Mouse (Mus musculus): ENCODE measurements around the gene Tspan4. TPM values are rescaled to one million over a fixed set of nuclear protein-coding genes. Genes with fewer than 3 reads are reported as not detected.

Tspan4 gene
- 15.7 and 16.1 TPM in 2 replicates for polyA plus RNA-seq (2012; rRNA removed)

- WGBS, result under 1% methylated on average over 86 of the region's 87 CpGs
- H3K27me3 ChIP-seq (ENCODE audit: control insufficient read depth, insufficient read depth, low read length), result no peaks in the 10 kb centered on the region
- H3K36me3 ChIP-seq (ENCODE audit: control insufficient read depth, insufficient read depth, low read length), result peaks cover 21% of the 10 kb centered on the region
- peak within 1 kb of the TSS; percentile 72 for H3K27ac ChIP-seq (ENCODE audit: insufficient read depth, low read depth, low read length)
- no peak for TF ChIP-seq CTCF (IDR thresholded peaks at IDR 0.05; ENCODE audit: extremely low read depth, insufficient read length, insufficient replicate concordance, low read depth, low read length)
- peak; percentile 68 for TF ChIP-seq POLR2A (IDR thresholded peaks at IDR 0.05; ENCODE audit: low read depth, low read length)
- H3K4me3 ChIP-seq (ENCODE audit: low read depth, low read length), result peak within 1 kb of the TSS; percentile 89
- H3K4me1 ChIP-seq (ENCODE audit: control insufficient read depth, insufficient read depth, insufficient read length, low read length), result peaks cover 22% of the 10 kb centered on the region
Measured at GRCm38 (mm10) chr7:141475011-141475804, at the start of gene Tspan4, which contains the start of gene Polr2l. Gene Tspan4 (plus strand): TSS chr7:141475240. Gene Polr2l (minus strand): TSS chr7:141475132.

GRCm38 (mm10) chr7:141426948-141427730, 47.9 kb upstream of the Tspan4 start:
- WGBS, result 74% methylated on average over 12 of the region's 12 CpGs
- Histone ChIP-seq H3K4me1 (ENCODE audit: control insufficient read depth, insufficient read depth, insufficient read length, low read length) (peaks cover 10% of the 10 kb centered on the region), H3K27ac (ENCODE audit: insufficient read depth, low read depth, low read length) (no peak overlapping the region), H3K4me3 (ENCODE audit: low read depth, low read length) (no peak overlapping the region), H3K36me3 (ENCODE audit: control insufficient read depth, insufficient read depth, low read length) (peaks cover 19% of the 10 kb centered on the region), H3K27me3 (ENCODE audit: control insufficient read depth, insufficient read depth, low read length) (no peaks in the 10 kb centered on the region)
- TF ChIP-seq CTCF (IDR thresholded peaks at IDR 0.05; ENCODE audit: extremely low read depth, insufficient read length, insufficient replicate concordance, low read depth, low read length) (no peak), POLR2A (IDR thresholded peaks at IDR 0.05; ENCODE audit: low read depth, low read length) (no peak)

- Histone ChIP-seq H3K4me3 (ENCODE audit: low read depth, low read length) (no peak overlapping the region), H3K4me1 (ENCODE audit: control insufficient read depth, insufficient read depth, insufficient read length, low read length) (peaks cover 11% of the 10 kb centered on the region), H3K27me3 (ENCODE audit: control insufficient read depth, insufficient read depth, low read length) (no peaks in the 10 kb centered on the region), H3K36me3 (ENCODE audit: control insufficient read depth, insufficient read depth, low read length) (peaks cover 34% of the 10 kb centered on the region), H3K27ac (ENCODE audit: insufficient read depth, low read depth, low read length) (no peak overlapping the region)
- WGBS, result 66% methylated on average over 5 of the region's 5 CpGs
- TF ChIP-seq POLR2A (IDR thresholded peaks at IDR 0.05; ENCODE audit: low read depth, low read length) (no peak), CTCF (IDR thresholded peaks at IDR 0.05; ENCODE audit: extremely low read depth, insufficient read length, insufficient replicate concordance, low read depth, low read length) (no peak)
Measured at GRCm38 (mm10) chr7:141428701-141429100, 46.3 kb upstream of the Tspan4 start.

GRCm38 (mm10) chr7:141429310-141429709, 45.7 kb upstream of the Tspan4 start, which contains the start of gene Cend1:
Gene Cend1 (minus strand): TSS chr7:141429491.
- Histone ChIP-seq H3K27me3 (ENCODE audit: control insufficient read depth, insufficient read depth, low read length) (no peaks in the 10 kb centered on the region), H3K4me1 (ENCODE audit: control insufficient read depth, insufficient read depth, insufficient read length, low read length) (peaks cover 16% of the 10 kb centered on the region), H3K36me3 (ENCODE audit: control insufficient read depth, insufficient read depth, low read length) (peaks cover 38% of the 10 kb centered on the region), H3K4me3 (ENCODE audit: low read depth, low read length) (no peak within 1 kb of the TSS), H3K27ac (ENCODE audit: insufficient read depth, low read depth, low read length) (no peak within 1 kb of the TSS)
- TF ChIP-seq CTCF (IDR thresholded peaks at IDR 0.05; ENCODE audit: extremely low read depth, insufficient read length, insufficient replicate concordance, low read depth, low read length), result no peak
- no peak for TF ChIP-seq POLR2A (IDR thresholded peaks at IDR 0.05; ENCODE audit: low read depth, low read length)
- WGBS, result 27% methylated on average over 19 of the region's 19 CpGs

GRCm38 (mm10) chr7:141429840-141430584, 45.0 kb upstream of the Tspan4 start:
- WGBS, result 78% methylated on average over 9 of the region's 9 CpGs
- H3K27ac ChIP-seq (ENCODE audit: insufficient read depth, low read depth, low read length), result no peak overlapping the region
- peaks cover 23% of the 10 kb centered on the region for H3K4me1 ChIP-seq (ENCODE audit: control insufficient read depth, insufficient read depth, insufficient read length, low read length)

GRCm38 (mm10) chr7:141430585-141431240, 44.3 kb upstream of the Tspan4 start:
- Histone ChIP-seq H3K4me1 (ENCODE audit: control insufficient read depth, insufficient read depth, insufficient read length, low read length) (peaks cover 27% of the 10 kb centered on the region), H3K27me3 (ENCODE audit: control insufficient read depth, insufficient read depth, low read length) (no peaks in the 10 kb centered on the region), H3K36me3 (ENCODE audit: control insufficient read depth, insufficient read depth, low read length) (peaks cover 38% of the 10 kb centered on the region), H3K4me3 (ENCODE audit: low read depth, low read length) (no peak overlapping the region), H3K27ac (ENCODE audit: insufficient read depth, low read depth, low read length) (no peak overlapping the region)
- TF ChIP-seq CTCF (IDR thresholded peaks at IDR 0.05; ENCODE audit: extremely low read depth, insufficient read length, insufficient replicate concordance, low read depth, low read length) (no peak), POLR2A (IDR thresholded peaks at IDR 0.05; ENCODE audit: low read depth, low read length) (no peak)
- WGBS, result 95% methylated on average over 9 of the region's 9 CpGs

More at GRCm38 (mm10) chr7:141429840-141430584, 45.0 kb upstream of the Tspan4 start:
- Histone ChIP-seq H3K36me3 (ENCODE audit: control insufficient read depth, insufficient read depth, low read length) (peaks cover 38% of the 10 kb centered on the region), H3K27me3 (ENCODE audit: control insufficient read depth, insufficient read depth, low read length) (no peaks in the 10 kb centered on the region), H3K4me3 (ENCODE audit: low read depth, low read length) (no peak overlapping the region)
- TF ChIP-seq POLR2A (IDR thresholded peaks at IDR 0.05; ENCODE audit: low read depth, low read length) (no peak), CTCF (IDR thresholded peaks at IDR 0.05; ENCODE audit: extremely low read depth, insufficient read length, insufficient replicate concordance, low read depth, low read length) (no peak)

All from small intestine, adult 2 months (tissue).